Mouse (Mus musculus): ENCODE measurements around the gene Pi4k2a. TPM values are rescaled to one million over a fixed set of nuclear protein-coding genes. Genes with fewer than 3 reads are reported as not detected.
A peak's percentile ranks its signal among the peaks of the same experiment; 100 is the strongest.

Pi4k2a gene
- polyA plus RNA-seq, 1 experiment = 21.6 TPM

DNA sequence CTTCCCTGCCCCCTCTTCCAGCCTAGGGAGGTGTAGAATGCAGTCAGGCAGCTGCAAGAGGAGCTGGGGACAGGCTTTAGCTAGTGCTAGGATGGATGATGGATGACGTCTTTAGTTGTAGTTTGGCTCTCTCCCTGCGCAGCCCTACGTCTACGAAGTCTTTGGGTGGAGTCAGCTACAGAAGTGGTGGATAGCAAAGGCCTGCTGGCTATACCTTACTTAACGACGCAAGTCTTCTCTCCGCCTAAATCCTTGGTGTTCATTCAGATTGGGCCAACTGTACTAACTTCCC lies 58.2 kb downstream of the Pi4k2a start:
- Histone ChIP-seq H3K4me1 (ENCODE audit: control insufficient read depth, insufficient read depth, insufficient read length, low read length) (peaks cover 16% of the 10 kb centered on the region), H3K4me3 (ENCODE audit: insufficient read depth, low read depth, low read length) (peak overlapping the region; percentile 79), H3K27ac (replicated peaks; ENCODE audit: low read depth, low read length) (peak overlapping the region; percentile 84)

DNA sequence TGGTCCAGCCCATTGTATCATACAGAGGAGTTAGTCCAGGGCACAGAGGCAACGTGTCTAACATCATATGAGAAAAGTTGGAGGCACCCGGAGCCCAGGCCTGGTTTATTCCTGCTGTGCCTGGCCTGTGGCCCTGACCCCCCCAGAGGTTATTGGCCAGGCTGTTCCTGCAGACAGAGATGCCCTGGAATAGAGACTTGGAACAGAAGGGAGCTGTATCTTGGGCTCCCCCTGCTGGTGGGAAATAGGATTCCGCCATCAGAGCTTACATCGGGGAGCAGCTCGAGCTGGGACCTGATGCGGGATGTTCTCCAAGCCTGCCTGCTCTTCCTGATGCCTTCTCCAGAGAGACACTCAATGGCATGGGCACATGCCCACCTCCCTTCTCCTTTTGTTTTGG lies 61.7 kb downstream of the Pi4k2a start:
- no peak overlapping the region for H3K4me3 ChIP-seq (ENCODE audit: insufficient read depth, low read depth, low read length)
- H3K27ac ChIP-seq (replicated peaks; ENCODE audit: low read depth, low read length) = no peak overlapping the region
- peaks cover 9% of the 10 kb centered on the region for H3K4me1 ChIP-seq (ENCODE audit: control insufficient read depth, insufficient read depth, insufficient read length, low read length)

DNA sequence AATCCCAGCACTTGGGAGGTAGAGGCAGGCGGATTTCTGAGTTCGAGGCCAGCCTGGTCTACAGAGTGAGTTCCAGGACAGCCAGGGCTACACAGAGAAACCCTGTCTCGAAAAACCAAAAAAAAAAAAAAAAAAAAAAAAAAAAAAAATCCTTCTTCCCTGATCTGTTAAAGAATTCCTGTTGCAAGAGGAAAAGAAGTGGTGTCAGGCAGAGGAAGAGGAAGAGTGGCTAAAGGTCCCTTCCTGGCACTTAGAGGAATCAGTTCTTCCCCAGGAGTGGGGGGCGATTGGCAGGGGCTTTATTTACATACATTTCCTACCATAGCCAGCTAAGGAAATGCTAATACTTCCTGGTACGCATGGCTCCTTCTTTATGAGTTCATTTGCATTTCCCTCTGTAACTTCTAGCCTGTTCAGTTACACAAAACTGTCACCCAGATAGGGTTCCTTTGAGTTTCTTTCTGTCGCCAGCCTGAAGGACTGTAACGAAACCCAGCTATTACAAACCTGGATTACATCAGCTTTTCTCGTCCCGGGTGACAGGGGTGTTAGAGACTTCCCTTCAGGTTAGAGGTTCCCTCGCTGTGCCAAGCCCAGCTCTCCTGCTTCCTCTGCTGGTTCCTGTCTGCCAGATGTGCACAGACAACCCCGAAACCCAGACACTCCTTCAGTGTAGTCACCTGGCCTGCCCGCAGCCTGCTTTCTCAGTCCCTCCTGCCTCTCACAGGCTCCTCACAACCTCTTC lies 67.4 kb downstream of the Pi4k2a start:
- Histone ChIP-seq H3K4me3 (ENCODE audit: insufficient read depth, low read depth, low read length) (no peak overlapping the region), H3K4me1 (ENCODE audit: control insufficient read depth, insufficient read depth, insufficient read length, low read length) (no peaks in the 10 kb centered on the region), H3K27ac (replicated peaks; ENCODE audit: low read depth, low read length) (peak overlapping the region; percentile 60)

DNA sequence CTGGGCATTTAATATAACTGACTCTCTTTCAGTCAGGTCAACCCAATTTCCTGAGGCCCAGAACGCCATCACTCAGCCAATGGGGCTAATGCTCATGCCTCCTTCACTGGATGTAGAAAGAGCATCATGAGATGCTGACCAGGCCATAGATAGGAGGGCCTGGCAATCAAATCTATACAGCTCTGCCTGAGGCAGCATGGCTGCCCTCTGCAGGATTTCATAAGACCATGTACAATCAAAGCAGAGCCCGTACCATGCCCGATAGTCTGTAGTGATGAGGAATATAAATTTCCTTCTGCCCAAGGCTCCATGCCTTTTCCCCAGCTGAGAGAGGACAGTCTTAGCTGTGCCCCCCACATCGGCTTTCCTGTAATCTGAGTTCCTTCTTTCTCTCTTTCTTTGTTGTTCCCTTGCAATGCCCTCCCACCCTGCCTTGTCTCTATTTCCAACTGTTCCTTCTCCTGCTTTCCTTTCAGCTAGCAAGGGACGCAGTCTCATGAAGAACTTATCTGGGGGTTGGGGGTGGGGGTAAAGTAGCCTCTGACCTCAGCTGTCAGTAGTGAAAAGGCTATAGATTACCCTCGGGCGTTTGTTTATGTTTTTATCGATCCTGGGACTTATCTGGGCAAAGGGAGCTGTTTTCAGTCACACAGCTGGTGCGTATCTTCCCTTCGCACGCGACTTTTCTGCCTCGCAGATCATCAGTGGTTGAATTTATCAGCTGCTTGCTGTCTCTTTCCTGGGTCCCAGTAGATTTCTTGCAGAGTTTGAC lies 68.2 kb downstream of the Pi4k2a start:
- H3K4me3 ChIP-seq (ENCODE audit: insufficient read depth, low read depth, low read length) = no peak overlapping the region
- H3K4me1 ChIP-seq (ENCODE audit: control insufficient read depth, insufficient read depth, insufficient read length, low read length) = no peaks in the 10 kb centered on the region
- H3K27ac ChIP-seq (replicated peaks; ENCODE audit: low read depth, low read length) = no peak overlapping the region

DNA sequence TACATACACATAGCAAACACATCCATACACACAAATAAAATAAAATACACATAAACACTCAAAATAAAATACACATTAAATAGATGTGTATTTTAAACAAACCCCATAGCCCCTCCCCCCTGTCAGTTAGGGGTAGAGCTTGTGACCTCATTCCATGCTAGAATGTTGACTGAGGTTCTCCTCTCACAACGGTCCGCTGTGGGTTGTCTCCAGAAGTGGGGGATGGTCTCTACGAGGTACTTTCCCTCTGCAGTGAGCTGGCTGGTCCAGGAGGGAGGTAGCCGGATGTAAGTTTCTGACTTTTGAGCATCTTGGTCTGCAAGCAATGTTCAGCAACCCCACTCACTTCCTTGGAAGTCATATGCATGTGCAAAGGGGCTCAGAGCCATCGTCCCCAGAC lies 73.5 kb downstream of the Pi4k2a start, which contains the start of gene Zfyve27:
TSS of gene Zfyve27 (plus strand) at position 188 of the 400 bp plus-strand sequence.
- Histone ChIP-seq H3K4me1 (ENCODE audit: control insufficient read depth, insufficient read depth, insufficient read length, low read length) (no peaks in the 10 kb centered on the region), H3K4me3 (ENCODE audit: insufficient read depth, low read depth, low read length) (no peak within 1 kb of the TSS), H3K27ac (replicated peaks; ENCODE audit: low read depth, low read length) (no peak within 1 kb of the TSS)

DNA sequence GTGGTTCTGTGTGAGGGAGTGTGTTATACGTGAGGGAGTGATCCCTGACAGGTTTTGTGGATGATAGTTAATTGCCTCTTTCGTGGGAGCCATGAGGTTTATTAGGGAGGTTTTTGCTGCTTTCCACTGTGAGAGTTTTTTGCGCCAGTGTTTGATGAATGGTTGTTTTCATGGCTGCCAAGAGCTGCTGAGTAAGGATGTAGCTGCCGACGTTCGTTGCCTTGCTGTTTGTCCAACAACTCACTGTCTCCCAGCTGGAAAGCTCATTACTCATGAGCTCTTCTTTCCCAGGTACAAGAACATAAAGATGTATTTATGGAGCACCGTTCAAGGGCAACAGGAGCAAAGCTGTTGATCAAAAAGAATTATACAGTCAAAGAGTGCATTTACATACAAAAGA lies 73.9 kb downstream of the Pi4k2a start:
- Histone ChIP-seq H3K4me3 (ENCODE audit: insufficient read depth, low read depth, low read length) (no peak overlapping the region), H3K4me1 (ENCODE audit: control insufficient read depth, insufficient read depth, insufficient read length, low read length) (no peaks in the 10 kb centered on the region), H3K27ac (replicated peaks; ENCODE audit: low read depth, low read length) (no peak overlapping the region)

DNA sequence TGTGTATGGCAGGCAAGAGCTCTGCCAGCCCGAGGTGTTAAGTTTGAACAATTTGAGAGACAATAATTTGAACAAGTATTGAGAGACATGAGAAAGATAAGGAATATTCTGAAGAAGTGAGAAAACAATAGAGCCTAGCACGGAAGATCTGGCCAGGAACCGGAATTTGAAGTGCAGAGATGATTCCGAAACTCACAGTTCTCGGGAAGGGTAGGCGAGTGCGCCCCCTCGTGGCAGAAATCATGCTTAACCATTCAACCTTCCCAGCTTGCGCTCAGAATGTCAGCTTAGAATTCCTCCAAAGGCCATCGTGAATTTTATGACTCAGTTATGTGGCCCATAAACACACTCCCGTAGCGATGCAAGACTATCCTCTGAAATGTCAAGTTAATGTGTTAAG lies 75.9 kb downstream of the Pi4k2a start:
- H3K27ac ChIP-seq (replicated peaks; ENCODE audit: low read depth, low read length) = no peak overlapping the region
- peaks cover under 1% of the 10 kb centered on the region; the same call in 1 of the 2 replicates for H3K4me1 ChIP-seq (ENCODE audit: control insufficient read depth, insufficient read depth, insufficient read length, low read length)
- peak overlapping the region; percentile 31; the same call in 1 of the 2 replicates for H3K4me3 ChIP-seq (ENCODE audit: insufficient read depth, low read depth, low read length)

DNA sequence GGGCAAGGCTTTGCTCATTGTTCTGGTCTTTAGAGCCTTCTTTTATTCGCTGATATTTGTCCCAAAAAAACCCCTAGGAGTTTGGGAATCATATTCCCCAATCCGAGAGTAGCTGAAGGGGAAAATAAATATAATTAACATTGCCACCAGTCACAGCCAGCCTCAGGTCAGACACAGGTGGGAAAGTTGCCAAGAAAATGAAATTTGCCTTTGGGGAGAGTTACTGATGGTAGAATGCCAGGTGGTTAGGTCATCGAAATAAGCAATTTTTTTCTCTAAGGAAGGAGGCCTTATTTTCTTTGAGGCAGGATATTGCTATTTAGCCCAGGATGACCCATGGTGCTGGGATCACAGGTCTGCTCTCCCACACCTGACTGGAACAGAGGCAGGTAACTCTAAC lies 76.5 kb downstream of the Pi4k2a start:
- Histone ChIP-seq H3K4me3 (ENCODE audit: insufficient read depth, low read depth, low read length) (no peak overlapping the region), H3K27ac (replicated peaks; ENCODE audit: low read depth, low read length) (no peak overlapping the region), H3K4me1 (ENCODE audit: control insufficient read depth, insufficient read depth, insufficient read length, low read length) (peaks cover 6% of the 10 kb centered on the region)

DNA sequence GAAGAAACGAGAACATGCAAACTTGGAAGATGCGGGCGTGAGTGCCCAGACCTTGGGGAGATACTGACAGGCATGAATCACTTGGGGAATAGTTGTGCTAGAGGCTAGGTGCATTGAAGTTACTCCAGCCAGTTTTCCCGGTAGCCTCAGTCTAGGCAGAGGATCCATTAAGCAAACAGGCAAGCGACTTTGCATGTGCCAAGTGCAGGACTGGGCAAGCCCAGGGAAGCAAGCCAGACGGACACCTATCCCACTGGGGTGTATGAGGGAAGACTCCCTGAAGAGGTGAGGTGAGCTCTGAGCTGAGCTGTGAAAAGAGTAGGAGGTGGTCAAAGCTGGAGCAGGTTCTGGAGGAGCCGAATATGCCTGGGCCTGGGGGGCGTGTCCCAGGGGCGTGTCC lies 77.2 kb downstream of the Pi4k2a start:
- H3K4me3 ChIP-seq (ENCODE audit: insufficient read depth, low read depth, low read length) = no peak overlapping the region
- peaks cover 6% of the 10 kb centered on the region for H3K4me1 ChIP-seq (ENCODE audit: control insufficient read depth, insufficient read depth, insufficient read length, low read length)
- H3K27ac ChIP-seq (replicated peaks; ENCODE audit: low read depth, low read length) = no peak overlapping the region

DNA sequence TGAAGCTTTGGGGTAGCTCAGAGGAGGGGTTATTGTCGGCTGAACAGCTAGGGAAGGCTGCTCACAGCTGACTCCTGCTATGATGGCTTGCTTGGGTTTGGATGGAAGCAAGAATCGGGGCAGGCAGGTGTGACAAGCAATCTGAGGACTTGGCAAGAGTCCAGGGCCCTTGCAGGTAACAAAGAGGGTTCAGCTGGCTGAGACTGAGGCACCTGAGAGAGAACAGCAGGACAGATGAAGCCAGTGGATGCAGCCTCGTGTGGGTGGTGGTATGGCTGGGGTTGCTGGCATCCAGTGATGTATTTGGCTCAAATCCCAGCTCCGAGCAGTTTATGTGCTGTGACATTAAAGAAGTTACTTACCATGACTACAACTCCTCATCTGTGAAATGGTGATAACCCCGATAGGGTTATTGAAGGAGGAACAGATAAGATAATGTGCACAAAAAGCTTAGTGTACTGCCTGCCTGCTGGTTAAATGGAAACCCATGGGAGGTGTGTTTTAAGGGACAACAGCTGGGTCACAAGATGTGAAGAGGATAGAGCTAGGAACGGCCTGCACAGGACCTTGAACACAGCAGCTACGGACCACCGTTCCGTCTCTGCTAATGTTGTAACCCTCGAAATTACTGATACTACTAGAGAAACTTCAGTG lies 79.2 kb downstream of the Pi4k2a start:
- Histone ChIP-seq H3K27ac (replicated peaks; ENCODE audit: low read depth, low read length) (no peak overlapping the region), H3K4me3 (ENCODE audit: insufficient read depth, low read depth, low read length) (no peak overlapping the region)

DNA sequence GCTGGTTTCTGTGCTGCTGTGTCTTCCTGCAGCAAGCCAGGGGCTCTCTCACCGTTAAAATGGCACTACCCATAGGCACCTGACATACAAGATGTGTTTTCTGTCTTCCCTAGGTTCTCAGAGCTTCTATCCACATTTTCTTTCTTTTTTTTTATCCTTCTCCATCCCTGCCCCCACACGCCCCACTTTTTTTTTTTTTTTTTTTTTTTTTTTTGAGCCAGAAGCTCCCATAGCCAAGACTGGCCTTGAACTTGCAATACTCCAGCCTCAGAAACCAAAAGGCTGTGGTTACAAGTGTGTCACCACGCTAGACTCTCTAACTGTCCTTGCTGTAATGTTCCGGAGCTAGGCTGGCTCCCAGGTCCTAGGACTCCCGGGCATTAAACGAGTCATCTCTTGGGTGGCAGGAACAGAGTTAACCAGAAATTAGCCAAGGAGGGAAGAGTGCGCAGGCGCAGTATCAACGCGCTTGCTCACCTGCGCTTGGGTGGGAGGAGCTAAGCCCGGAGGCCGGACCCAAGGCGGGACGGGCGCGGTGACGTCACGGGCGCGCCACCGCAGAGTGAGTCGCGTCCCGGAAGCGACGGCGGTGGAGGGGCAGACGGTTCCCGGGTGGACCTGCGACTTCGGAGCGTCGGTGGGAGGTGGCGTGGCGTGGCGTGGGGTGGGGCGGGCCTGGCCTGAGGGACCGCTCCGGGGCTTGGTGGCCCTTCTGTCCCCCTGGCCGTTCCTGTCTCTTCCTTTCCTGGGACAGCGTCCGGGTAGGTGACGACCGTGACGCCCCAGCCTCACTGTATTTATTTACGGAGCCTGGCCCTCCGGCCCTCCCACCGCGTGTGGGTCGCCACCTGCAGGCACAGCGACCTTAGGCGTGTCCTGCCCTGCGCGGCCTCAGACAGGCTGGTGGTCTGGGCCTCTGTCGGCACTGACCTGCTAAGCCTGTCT lies 80.0 kb downstream of the Pi4k2a start:
- Histone ChIP-seq H3K4me1 (ENCODE audit: control insufficient read depth, insufficient read depth, insufficient read length, low read length) (peaks cover 6% of the 10 kb centered on the region), H3K27ac (replicated peaks; ENCODE audit: low read depth, low read length) (0 out of 2 replicates have a peak overlapping the region, but pooled peaks have one; percentile 1), H3K4me3 (ENCODE audit: insufficient read depth, low read depth, low read length) (peak overlapping the region; percentile 83)

More for the DNA sequence above, 79.2 kb downstream of the Pi4k2a start:
- peaks cover 6% of the 10 kb centered on the region for H3K4me1 ChIP-seq (ENCODE audit: control insufficient read depth, insufficient read depth, insufficient read length, low read length)

Other genes starting within 250 kb of the Pi4k2a start
- gene Frat2, start 242.3 kb upstream of the Pi4k2a start, polyA plus RNA-seq (2012; ENCODE audit: insufficient read depth, insufficient read length, missing spikeins) = 1.3 and 2.1 TPM in 2 replicates
- 3.3 and 3.6 TPM in 2 replicates for gene Rrp12, start 194.3 kb upstream of the Pi4k2a start, polyA plus RNA-seq (2012; ENCODE audit: insufficient read depth, insufficient read length, missing spikeins)
- 903 and 992 TPM in 2 replicates for gene Pgam1, start 178.5 kb upstream of the Pi4k2a start, polyA plus RNA-seq (2012; ENCODE audit: insufficient read depth, insufficient read length, missing spikeins)
- gene Exosc1, start 157.0 kb upstream of the Pi4k2a start, polyA plus RNA-seq (2012; ENCODE audit: insufficient read depth, insufficient read length, missing spikeins) = 21.6 and 24.3 TPM in 2 replicates
- gene Zdhhc16, start 157.0 kb upstream of the Pi4k2a start, polyA plus RNA-seq (2012; ENCODE audit: insufficient read depth, insufficient read length, missing spikeins) = 6.6 and 10.9 TPM in 2 replicates
- gene Mms19, start 109.3 kb upstream of the Pi4k2a start, polyA plus RNA-seq (2012; ENCODE audit: insufficient read depth, insufficient read length, missing spikeins) = 8.6 and 9.6 TPM in 2 replicates
- gene Ubtd1, start 108.7 kb upstream of the Pi4k2a start, polyA plus RNA-seq (2012; ENCODE audit: insufficient read depth, insufficient read length, missing spikeins) = 8.4 and 9.0 TPM in 2 replicates
- gene Ankrd2, start 54.5 kb upstream of the Pi4k2a start, polyA plus RNA-seq (2012; ENCODE audit: insufficient read depth, insufficient read length, missing spikeins) = 2.1 and 3.2 TPM in 2 replicates
- 3.3 and 5.7 TPM in 2 replicates for gene Hoga1, start 44.9 kb upstream of the Pi4k2a start, polyA plus RNA-seq (2012; ENCODE audit: insufficient read depth, insufficient read length, missing spikeins)
- gene 4933411K16Rik, start 38.2 kb upstream of the Pi4k2a start, polyA plus RNA-seq (2012; ENCODE audit: insufficient read depth, insufficient read length, missing spikeins) = not detected in 2 replicates
- gene Morn4, start 4.1 kb upstream of the Pi4k2a start, polyA plus RNA-seq (2012; ENCODE audit: insufficient read depth, insufficient read length, missing spikeins) = 0.63 TPM in 1 of 2 replicates, not detected in the other
- 12.6 and 16.8 TPM in 2 replicates for gene Avpi1, start 38.6 kb downstream of the Pi4k2a start, polyA plus RNA-seq (2012; ENCODE audit: insufficient read depth, insufficient read length, missing spikeins)
- gene Marveld1, start 56.9 kb downstream of the Pi4k2a start, polyA plus RNA-seq (2012; ENCODE audit: insufficient read depth, insufficient read length, missing spikeins) = 33.6 and 41.9 TPM in 2 replicates
- 11.3 and 12.7 TPM in 2 replicates for gene Zfyve27, start 73.5 kb downstream of the Pi4k2a start, polyA plus RNA-seq (2012; ENCODE audit: insufficient read depth, insufficient read length, missing spikeins)
- 2.8 and 4.7 TPM in 2 replicates for gene Sfrp5, start 111.8 kb downstream of the Pi4k2a start, polyA plus RNA-seq (2012; ENCODE audit: insufficient read depth, insufficient read length, missing spikeins)
- 1.0 and 2.7 TPM in 2 replicates for gene Golga7b, start 157.1 kb downstream of the Pi4k2a start, polyA plus RNA-seq (2012; ENCODE audit: insufficient read depth, insufficient read length, missing spikeins)

Data from brown adipose tissue, adult 24 weeks (tissue).